Mouse (Mus musculus) myocyte (in vitro differentiated cells): ENCODE results near the gene Cdkn2a.

Source experiments
- E2F4 ChIP-seq: IDR thresholded peaks from one replicate; pipeline ENCODE4 v1.6.1; 2011; ENCODE audit warnings: mild to moderate bottlenecking, control low read depth, moderate library complexity; ENCODE audit not compliant: insufficient read depth
- MAX ChIP-seq: IDR thresholded peaks from one replicate; pipeline ENCODE4 v1.6.1; 2011; ENCODE audit warnings: low read depth, mild to moderate bottlenecking, control low read depth
- POLR2A ChIP-seq: IDR thresholded peaks from one replicate; pipeline ENCODE4 v1.6.1; 2011; ENCODE audit warnings: low read depth, mild to moderate bottlenecking, control low read depth, moderate library complexity; ENCODE audit not compliant: insufficient read length
- REST ChIP-seq: IDR thresholded peaks from one replicate; pipeline ENCODE4 v1.6.1; 2011; ENCODE audit warnings: mild to moderate bottlenecking, control low read depth, moderate library complexity; ENCODE audit not compliant: insufficient read depth, insufficient read length
- USF1 ChIP-seq: IDR thresholded peaks from one replicate; pipeline ENCODE4 v1.6.1; 2011; ENCODE audit warnings: low read depth, mild to moderate bottlenecking, control low read depth, moderate library complexity

GRCm38 (mm10) chr4:89302129-89302528 lies 7.7 kb upstream of the Cdkn2a start:
- TF ChIP-seq REST: no peak
- no peak for TF ChIP-seq USF1
- no peak for TF ChIP-seq E2F4
- TF ChIP-seq MAX: no peak
- TF ChIP-seq POLR2A: no peak
